Mouse (Mus musculus): ENCODE data around the gene Ncoa6.
"Not testable (repeated sequence)": the region's sequence is repeated elsewhere in the genome, so short reads cannot be mapped to it uniquely, and the experiment has no call there.

Ncoa6 gene

DNA sequence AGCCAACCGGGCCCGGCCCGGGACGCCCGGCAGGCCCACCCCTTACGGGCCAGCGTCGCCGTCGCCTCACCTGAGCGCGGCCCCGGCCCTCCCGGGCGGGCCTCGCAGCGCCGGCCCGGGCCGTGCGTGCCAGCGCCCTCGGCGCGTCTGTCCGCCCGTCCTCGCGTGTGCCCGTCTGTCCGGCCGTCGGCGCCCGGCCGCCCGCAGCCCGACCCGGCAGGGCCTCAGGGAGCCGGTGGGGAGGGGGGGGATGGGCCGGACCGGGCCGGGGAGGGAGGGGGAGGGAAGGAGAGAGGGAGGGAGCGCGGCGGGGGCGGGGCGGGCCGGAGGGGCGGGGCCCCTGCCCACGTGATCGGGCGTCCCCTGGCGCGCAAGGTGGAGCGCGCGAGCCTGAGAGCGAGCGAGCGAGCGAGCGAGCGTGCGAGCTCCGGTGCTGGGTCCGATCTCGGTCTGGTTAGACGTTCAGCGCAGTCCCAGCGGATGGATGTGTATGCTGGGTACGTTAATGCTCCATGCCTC, at the start of gene Ncoa6:
Gene Ncoa6 (minus strand): TSS at position 325 of the 519 bp plus-strand sequence.
- CTCF ChIA-PET = no interaction called here

GRCm38 (mm10) chr2:155518531-155519270, 45.0 kb upstream of the Ncoa6 start:
- CTCF ChIA-PET = interaction anchor here (0.5 kb wide), 1 partner anchor 584 kb away, joined by 4 read pairs; no protein-coding TSS in a partner anchor

DNA sequence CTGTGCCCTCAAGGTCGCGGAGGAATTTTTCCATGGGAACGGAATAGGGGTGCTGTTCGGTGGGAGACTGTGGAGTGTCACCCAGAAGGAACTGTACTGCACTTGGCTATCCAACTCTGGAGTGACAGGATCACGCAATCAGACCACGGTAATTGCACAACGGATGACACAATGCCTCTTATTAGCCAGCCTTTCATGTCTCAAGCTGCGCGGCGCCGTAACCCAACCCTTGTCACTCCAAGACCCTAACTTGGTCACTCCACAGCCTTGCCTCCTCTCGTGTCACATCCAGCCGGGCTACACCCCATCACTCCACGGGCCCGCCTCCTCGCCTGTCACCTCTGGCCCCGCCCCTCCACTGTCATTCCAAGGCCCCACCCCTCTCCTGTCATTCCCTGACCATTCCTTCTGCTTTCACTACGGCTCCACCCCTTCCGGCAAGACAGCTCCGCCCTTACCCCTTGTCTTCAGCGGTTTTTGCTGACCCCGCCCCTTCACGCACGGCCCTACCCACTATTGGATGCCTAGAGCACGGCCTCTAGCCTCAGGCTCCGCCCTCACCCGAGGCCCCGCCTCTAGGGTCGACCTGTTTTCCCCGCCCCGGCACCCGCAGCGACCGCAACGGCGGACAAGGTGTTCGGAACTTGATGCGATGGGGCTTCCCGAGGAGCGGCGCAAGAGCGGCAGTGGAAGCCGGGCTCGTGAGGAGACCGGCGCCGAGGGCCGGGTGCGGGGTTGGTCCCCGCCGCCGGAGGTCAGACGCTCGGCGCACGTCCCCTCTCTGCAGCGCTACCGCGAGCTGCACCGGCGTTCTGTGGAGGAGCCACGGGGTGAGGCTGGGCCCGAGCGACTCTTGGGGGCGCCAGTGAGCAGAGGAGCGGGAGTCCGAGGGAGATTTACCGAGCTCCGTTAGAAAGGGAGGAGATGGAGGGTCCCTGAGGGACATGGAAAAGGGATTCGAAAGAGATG, 44.0 kb upstream of the Ncoa6 start, which contains the start of the genes Acss2 and Ggt7:
Gene Acss2 (plus strand): TSS at position 494 of the 969 bp plus-strand sequence.
Gene Ggt7 (minus strand): TSS at position 783 of the 969 bp plus-strand sequence.
- CTCF ChIA-PET = interaction anchor here (0.6 kb wide), 1 partner anchor 143 kb away, joined by 8 read pairs; no protein-coding TSS in a partner anchor

DNA sequence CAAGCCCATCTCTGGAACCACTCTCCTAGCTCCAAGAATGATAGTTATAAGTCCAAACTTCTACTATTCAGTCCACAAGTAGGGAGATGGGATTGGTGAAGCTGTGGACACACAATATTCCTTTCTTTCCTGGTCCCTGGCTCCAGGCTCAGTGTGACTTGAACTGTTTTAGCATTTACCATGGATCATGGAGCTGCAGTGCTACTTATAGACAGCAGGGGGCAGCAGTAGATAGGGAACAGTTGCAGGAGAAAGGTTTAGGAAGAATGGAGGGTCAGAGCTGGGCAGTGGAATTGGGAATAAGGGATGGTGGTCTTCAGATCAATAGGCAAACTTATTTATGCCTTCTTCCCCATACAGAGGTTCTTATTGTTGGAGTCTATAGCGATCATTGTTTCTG, 42.2 kb upstream of the Ncoa6 start:
- CTCF ChIA-PET = interaction anchor here (0.7 to 0.9 kb wide), 2 partner anchors 12 to 67 kb away, joined by 3 read pairs; no protein-coding TSS in a partner anchor

- CTCF ChIA-PET = no interaction called here
These were observed 41.0 kb upstream of the Ncoa6 start for GRCm38 (mm10) chr2:155514666-155515065.

GRCm38 (mm10) chr2:155513543-155513942, 39.8 kb upstream of the Ncoa6 start:
- CTCF ChIA-PET = interaction anchor here (0.7 to 0.9 kb wide), 2 partner anchors 104 to 121 kb away, joined by 3 read pairs; no protein-coding TSS in a partner anchor

DNA sequence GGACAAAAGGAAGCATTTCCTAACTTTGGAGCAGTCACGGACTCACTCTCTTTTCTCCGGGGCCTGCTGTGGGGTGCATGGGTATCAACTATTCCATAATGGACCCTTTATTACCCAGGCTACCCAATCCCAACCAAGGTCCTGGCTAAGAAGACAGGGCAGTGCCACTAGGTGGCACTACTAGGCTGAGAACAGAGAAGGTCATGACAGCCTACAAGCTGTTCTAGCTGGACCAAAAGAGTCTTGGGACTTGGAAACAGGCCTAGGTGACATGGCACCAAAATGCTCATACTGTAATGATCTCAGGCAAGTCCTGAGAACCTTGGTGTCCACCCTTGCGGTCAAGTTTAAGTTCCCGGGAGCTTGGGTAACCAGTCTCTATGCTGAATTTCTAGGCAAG, 38.8 kb upstream of the Ncoa6 start:
- CTCF ChIA-PET = no interaction called here

DNA sequence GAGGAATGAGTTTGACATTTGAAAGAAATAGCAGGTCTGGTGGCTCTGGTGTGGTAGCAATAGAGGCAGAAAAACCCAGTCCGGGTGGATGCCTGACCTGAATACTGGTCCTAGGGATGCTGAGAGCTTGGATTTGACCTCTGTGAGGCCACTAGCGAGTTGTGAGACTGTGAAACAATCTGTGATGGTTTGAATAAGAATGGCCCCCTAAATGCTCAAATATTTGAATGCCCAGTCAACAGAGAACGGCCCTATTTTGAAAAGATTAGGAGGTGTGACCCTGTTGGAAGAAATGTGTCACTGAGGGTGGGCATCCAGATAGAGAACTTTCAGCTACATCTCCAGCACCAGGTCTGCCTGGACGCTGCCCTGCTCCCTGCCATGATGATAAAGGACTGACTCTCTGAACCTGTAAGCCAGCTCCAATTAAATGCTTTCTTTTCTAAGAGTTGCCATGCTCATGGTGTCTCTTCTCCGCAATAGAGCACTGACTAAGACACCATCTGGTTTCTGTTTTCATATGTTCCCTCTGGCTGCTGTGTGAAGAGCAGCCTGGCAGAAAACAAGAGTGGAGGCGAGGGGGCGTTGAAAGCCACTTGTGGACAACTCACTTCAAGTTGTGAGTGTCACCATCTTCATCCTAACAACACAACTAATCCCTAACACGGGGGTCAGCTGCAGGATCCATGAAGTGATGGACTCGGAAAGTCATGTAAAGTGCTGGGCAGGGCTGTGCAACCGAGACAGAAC, 34.2 kb upstream of the Ncoa6 start:
- CTCF ChIA-PET = interaction anchor here (0.6 to 0.7 kb wide), 2 partner anchors 7 to 342 kb away, joined by 3 to 6 read pairs; no protein-coding TSS in a partner anchor

- CTCF ChIA-PET = no interaction called here
These were observed 32.1 kb upstream of the Ncoa6 start for GRCm38 (mm10) chr2:155505811-155506210.

DNA sequence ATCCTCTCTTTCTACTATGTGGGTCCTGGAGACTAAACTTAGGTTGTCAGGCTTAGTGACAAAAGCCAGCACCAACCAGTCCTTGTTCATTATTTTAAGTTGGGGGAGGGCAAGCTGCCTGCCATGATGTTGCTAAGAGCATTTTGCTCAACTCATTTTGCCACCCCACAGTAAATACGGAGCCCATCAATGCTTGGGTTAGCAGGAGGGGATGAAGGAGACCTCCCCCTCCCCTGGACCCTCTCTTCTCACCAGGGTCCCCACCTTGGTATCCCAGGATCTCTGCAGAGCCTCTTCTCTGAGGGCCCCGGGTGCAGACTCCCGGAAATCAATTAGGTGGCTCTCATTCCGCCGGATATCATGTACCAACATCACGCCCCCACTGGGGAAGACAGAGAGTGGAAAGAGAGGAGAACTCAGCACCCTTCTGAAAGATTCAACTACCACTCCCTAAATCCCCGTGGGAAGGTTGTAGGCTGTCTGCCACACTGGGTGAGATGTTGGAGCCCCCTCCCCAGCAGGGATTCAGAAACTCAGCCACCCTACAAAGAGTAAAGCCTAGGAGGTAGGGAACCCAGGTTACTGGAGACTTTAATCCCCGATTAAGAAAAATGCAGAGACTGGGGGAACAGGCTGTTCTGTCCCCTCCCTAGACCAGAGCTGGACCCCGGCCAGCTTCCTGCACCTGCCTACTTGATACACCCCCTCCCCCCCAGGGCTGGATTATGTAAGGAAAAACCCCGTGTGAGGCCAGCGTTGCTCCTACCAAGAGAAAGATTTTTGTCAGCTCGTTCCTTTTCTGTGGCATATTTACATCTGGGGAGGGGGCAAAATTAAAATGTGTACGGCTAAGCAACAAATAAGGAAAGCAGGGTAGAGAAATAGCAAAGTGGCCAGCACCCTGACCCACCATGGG, 31.0 kb upstream of the Ncoa6 start:
- CTCF ChIA-PET = no interaction called here

DNA sequence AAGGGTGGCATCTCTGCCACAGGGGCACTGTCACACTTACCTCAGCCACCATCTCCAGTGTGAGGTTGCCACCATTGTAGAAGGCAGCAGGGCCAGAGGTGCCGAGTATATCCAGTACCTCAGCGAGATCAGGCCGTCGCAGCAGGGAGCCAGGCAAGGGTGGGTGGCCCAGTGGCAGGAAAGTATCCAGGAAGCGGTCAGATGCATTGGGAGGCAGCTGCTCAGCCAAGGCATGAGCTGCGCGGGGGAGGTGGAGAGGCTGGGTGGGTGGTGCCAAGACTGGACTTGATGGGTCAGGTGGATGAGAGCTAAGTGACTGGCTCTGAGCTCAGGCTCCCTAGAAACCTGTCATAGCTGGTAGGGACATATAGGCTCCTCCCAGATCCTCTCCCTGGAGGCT, 28.9 kb upstream of the Ncoa6 start:
- CTCF ChIA-PET = no interaction called here

DNA sequence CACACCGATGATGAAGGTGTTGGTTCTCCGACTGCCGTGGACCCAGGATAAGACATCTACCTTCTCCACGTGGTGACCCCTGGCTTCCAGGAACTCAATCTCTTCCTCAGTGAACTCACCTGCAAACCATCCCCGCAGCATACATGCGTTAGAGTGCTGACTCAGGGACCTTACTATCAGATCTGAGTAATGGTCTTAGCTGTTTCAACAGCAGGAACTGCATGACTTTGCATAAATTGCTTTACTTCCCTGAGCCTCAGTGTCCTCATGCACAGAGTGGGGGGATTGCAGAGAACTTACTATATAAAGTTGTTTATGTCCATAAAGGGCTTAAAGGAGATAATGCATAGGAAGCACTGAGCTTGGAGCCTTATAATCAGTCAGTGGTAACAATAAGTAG, 17.3 kb upstream of the Ncoa6 start:
- CTCF ChIA-PET = no interaction called here

GRCm38 (mm10) chr2:155482021-155482420, 8.3 kb upstream of the Ncoa6 start:
- CTCF ChIA-PET = interaction anchor here (0.7 kb wide), 1 partner anchor 508 kb away, joined by 5 read pairs; no protein-coding TSS in a partner anchor

GRCm38 (mm10) chr2:155472671-155473569, 774 bp downstream of the Ncoa6 start:
- CTCF ChIA-PET = no interaction called here

GRCm38 (mm10) chr2:155466861-155467260, 6.8 kb downstream of the Ncoa6 start:
- CTCF ChIA-PET = interaction anchor here (0.7 kb wide), 1 partner anchor 23 kb away, joined by 3 read pairs; no protein-coding TSS in a partner anchor

DNA sequence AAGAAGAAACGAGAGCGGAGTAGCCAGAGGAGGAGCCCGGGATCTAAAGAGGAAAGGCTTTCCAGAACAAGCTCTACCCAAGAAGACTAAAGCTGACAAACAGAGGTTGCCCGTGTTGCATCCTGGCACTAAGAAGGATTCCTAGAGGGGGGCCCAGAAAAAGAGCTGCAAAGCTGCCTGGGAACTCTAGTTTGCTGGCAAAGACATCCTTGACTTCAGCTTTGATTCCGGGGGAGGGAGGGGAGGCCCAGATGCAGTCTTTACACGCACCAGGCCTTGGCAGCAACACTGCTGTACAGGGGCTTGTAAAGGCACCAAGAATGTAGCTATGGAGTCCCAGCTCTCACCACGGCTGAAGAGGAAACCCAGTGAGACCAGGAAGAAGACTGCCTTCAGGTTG, 20.1 kb downstream of the Ncoa6 start:
- CTCF ChIA-PET = no interaction called here

- CTCF ChIA-PET = interaction anchor here (0.7 kb wide), 1 partner anchor 126 kb away, joined by 3 read pairs; no protein-coding TSS in a partner anchor
These were observed 22.4 kb downstream of the Ncoa6 start for GRCm38 (mm10) chr2:155451256-155451655.

GRCm38 (mm10) chr2:155447906-155448305, 25.8 kb downstream of the Ncoa6 start:
- CTCF ChIA-PET = not testable (repeated sequence)

DNA sequence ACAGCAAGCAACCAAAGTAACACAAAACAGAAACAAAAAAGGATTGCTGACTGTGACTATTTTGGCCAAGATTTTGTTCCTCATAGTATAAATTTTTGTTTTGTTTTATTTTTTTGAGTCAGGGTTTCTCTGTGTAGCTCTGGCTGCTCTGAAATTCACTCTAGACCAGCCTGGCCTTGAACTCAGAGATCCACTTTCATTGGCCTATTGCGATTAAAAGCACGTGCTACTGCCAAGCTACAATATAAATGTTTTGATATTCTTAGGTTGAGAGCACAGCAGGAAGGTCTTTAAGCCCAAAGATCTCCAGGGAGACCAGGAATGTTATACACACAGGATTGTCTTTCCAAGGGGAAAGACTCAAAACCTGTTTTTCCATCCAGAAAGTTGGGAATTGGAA, 30.2 kb downstream of the Ncoa6 start:
- CTCF ChIA-PET = no interaction called here
